Mouse (Mus musculus) G1E (cell line): ENCODE data around the gene Wnt1. TPM values are rescaled to one million over a fixed set of nuclear protein-coding genes. Genes with fewer than 3 reads are reported as not detected.

Experiments
- ATAC-seq: 2 replicates; pipeline ENCODE4 v1.8.0; 2016; ENCODE audit warnings: mild to moderate bottlenecking; ENCODE audit not compliant: insufficient number of reproducible peaks, poor library complexity, low FRiP score, severe bottlenecking; ENCODE audit errors: extremely low read depth
- DNase-seq: peaks from one replicate; pipeline ENCODE4 v3.0.0; 2012; ENCODE audit warnings: low spot score
- H3K27me3 ChIP-seq: 2 replicates; pipeline ENCODE4 v1.6.1; 2012; ENCODE audit warnings: mild to moderate bottlenecking, low read length, inconsistent platforms; ENCODE audit not compliant: insufficient read depth
- H3K36me3 ChIP-seq: replicated peaks from 2 replicates; pipeline ENCODE3; 2012; ENCODE audit warnings: mild to moderate bottlenecking, inconsistent platforms
- H3K4me1 ChIP-seq: 2 replicates; pipeline ENCODE4 v1.6.1; 2012; ENCODE audit warnings: low read depth, low read length, inconsistent platforms, mixed read lengths; ENCODE audit not compliant: insufficient read depth
- H3K4me3 ChIP-seq: 2 replicates; pipeline ENCODE4 v1.5.1; 2012; ENCODE audit warnings: low read depth, mild to moderate bottlenecking, inconsistent platforms, low read length, moderate library complexity, mixed read lengths
- H3K9me3 ChIP-seq: replicated peaks from 2 replicates; pipeline ENCODE4 v1.6.1; 2012; ENCODE audit warnings: inconsistent platforms
- CTCF ChIP-seq: IDR thresholded peaks from 2 replicates; pipeline ENCODE4 v1.5.1; 2012; ENCODE audit warnings: low read depth, low read length, inconsistent platforms, mixed read lengths
- GATA1 ChIP-seq: IDR thresholded peaks from 2 replicates; pipeline ENCODE4 v1.6.1; 2012; ENCODE audit warnings: borderline replicate concordance, low read length, inconsistent platforms, mixed read lengths
- GATA2 ChIP-seq: IDR thresholded peaks from 2 replicates; pipeline ENCODE4 v1.6.1; 2012; ENCODE audit warnings: low read depth, low read length, inconsistent platforms, borderline replicate concordance
- POLR2AphosphoS5 ChIP-seq: IDR thresholded peaks from 2 replicates; pipeline ENCODE4 v1.6.1; 2012; ENCODE audit warnings: low read depth, low read length, inconsistent platforms; ENCODE audit not compliant: insufficient replicate concordance
- TAL1 ChIP-seq: conservative IDR thresholded peaks from 2 replicates; pipeline ENCODE4 v1.6.1; 2012; ENCODE audit warnings: low read depth, low read length, inconsistent platforms, mixed read lengths
- polyA plus RNA-seq: library from polyadenylated mRNA; stranded (reverse); fragments of >175 nt; gene quantifications from 2 replicates; pipeline ENCODE4 v1.2.3, GENCODE M21; 2012
- total RNA-seq, 2 experiments: library from RNA; stranded (forward) in 1 of 2; stranded (reverse) in 1 of 2; fragments of 200-1000 nt in 1 of 2; fragments of >200 nt in 1 of 2; fragmentation: Nextera tagmentation in 1 of 2; gene quantifications; 2 replicates each; pipeline ENCODE4 v1.2.3; 2014 to 2017

The Wnt1 gene
- total and polyA plus RNA-seq, 3 experiments, result not detected

DNA sequence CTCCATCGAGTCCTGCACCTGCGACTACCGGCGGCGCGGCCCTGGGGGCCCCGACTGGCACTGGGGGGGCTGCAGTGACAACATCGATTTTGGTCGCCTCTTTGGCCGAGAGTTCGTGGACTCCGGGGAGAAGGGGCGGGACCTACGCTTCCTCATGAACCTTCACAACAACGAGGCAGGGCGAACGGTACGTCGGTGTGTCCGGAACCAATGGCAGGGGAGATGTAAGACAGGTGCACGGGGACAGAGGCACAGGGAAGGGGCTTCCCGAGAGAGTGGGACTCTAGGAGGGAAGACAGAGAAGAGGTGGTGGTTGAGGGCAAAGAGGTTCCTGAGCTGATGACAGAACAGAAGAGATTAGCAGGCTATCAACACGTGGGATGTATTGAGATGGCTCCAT, 2.1 kb downstream of the Wnt1 start:
- ATAC-seq, result no peak
- peaks cover 6% of the 10 kb centered on the region for H3K9me3 ChIP-seq
- no peak for TF ChIP-seq POLR2AphosphoS5
- TF ChIP-seq TAL1, result no peak
- TF ChIP-seq GATA1, result no peak
- no peak for TF ChIP-seq GATA2
- TF ChIP-seq CTCF, result no peak
- H3K27me3 ChIP-seq, result peaks cover 81% of the 10 kb centered on the region
- DNase-seq, result no peak
- H3K4me1 ChIP-seq, result peaks cover 19% of the 10 kb centered on the region
- no peak overlapping the region for H3K4me3 ChIP-seq
- H3K36me3 ChIP-seq, result no peaks in the 10 kb centered on the region

DNA sequence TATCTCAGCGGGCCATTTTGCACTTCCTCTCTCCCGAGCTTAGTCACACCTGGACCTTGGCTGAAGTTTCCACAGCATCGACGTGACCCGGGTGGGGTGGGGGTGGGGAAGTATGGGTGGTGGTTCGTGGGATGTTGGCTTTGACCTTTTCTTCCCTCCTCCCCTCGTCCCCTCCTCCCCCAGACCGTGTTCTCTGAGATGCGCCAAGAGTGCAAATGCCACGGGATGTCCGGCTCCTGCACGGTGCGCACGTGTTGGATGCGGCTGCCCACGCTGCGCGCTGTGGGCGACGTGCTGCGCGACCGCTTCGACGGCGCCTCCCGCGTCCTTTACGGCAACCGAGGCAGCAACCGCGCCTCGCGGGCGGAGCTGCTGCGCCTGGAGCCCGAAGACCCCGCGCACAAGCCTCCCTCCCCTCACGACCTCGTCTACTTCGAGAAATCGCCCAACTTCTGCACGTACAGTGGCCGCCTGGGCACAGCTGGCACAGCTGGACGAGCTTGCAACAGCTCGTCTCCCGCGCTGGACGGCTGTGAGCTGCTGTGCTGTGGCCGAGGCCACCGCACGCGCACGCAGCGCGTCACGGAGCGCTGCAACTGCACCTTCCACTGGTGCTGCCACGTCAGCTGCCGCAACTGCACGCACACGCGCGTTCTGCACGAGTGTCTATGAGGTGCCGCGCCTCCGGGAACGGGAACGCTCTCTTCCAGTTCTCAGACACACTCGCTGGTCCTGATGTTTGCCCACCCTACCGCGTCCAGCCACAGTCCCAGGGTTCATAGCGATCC, 2.8 kb downstream of the Wnt1 start:
- peak overlapping the region; percentile 36; the same call in 1 of the 2 replicates for H3K4me3 ChIP-seq
- TF ChIP-seq GATA1 (no peak), CTCF (no peak), TAL1 (no peak), POLR2AphosphoS5 (no peak), GATA2 (no peak)
- H3K4me1 ChIP-seq, result peaks cover 19% of the 10 kb centered on the region
- H3K36me3 ChIP-seq, result no peaks in the 10 kb centered on the region
- no peak for DNase-seq
- no peak for ATAC-seq
- peaks cover 6% of the 10 kb centered on the region for H3K9me3 ChIP-seq
- H3K27me3 ChIP-seq, result peaks cover 86% of the 10 kb centered on the region

DNA sequence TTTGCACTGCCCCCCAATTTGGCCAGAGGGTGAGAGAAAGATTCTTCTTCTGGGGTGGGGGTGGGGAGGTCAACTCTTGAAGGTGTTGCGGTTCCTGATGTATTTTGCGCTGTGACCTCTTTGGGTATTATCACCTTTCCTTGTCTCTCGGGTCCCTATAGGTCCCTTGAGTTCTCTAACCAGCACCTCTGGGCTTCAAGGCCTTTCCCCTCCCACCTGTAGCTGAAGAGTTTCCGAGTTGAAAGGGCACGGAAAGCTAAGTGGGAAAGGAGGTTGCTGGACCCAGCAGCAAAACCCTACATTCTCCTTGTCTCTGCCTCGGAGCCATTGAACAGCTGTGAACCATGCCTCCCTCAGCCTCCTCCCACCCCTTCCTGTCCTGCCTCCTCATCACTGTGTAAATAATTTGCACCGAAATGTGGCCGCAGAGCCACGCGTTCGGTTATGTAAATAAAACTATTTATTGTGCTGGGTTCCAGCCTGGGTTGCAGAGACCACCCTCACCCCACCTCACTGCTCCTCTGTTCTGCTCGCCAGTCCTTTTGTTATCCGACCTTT, 3.6 kb downstream of the Wnt1 start:
- no peak for ATAC-seq
- no peak for DNase-seq
- Histone ChIP-seq H3K4me3 (no peak overlapping the region), H3K36me3 (no peaks in the 10 kb centered on the region), H3K27me3 (peaks cover 87% of the 10 kb centered on the region), H3K9me3 (peaks cover 6% of the 10 kb centered on the region), H3K4me1 (peaks cover 19% of the 10 kb centered on the region)
- no peak for TF ChIP-seq CTCF
- TF ChIP-seq GATA1, result no peak
- no peak for TF ChIP-seq POLR2AphosphoS5
- no peak for TF ChIP-seq GATA2
- no peak for TF ChIP-seq TAL1

DNA sequence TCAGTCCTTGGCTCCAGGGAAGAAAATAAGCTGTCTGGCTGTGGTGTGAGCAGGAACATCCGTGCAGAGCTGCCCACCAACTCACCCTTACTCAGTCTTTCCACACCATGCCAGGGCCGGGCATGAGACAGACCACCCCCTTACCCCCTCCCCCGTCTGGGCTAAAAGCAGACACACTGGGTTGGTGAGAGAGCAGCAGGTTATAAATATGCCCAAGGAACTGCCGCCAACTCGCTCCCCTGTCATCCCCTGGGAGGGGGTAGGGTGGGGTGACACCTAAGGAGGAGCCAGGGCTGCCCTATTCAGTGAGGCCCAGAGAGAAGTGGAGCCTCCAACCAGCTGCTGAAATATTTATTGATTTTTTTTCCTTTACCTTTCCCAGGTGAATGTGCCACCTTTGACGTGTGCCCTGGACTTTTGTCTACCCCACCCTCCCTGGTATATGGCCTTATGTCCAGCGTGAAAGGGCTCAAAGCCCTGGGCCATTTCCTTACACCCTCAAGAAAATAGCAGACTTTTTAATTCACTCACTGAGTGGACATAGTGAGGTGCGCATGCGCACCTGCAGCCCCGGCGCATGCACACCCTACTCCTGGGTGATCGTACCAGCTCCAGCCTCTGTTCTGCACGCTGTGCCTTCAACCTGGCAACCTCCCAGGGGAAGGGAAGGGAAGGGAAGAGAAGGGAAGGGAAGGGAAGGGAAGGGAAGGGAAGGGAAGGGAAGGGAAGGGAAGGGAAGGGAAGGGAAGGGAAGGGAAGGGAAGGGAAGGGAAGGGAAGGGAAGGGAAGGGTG, 7.3 kb downstream of the Wnt1 start:
- peaks cover 84% of the 10 kb centered on the region for H3K27me3 ChIP-seq
- H3K4me3 ChIP-seq, result no peak overlapping the region
- no peak for ATAC-seq
- peaks cover 6% of the 10 kb centered on the region for H3K9me3 ChIP-seq
- H3K36me3 ChIP-seq, result no peaks in the 10 kb centered on the region
- TF ChIP-seq POLR2AphosphoS5, result no peak
- no peak for TF ChIP-seq CTCF
- TF ChIP-seq GATA2, result no peak
- TF ChIP-seq GATA1, result no peak
- TF ChIP-seq TAL1, result no peak
- H3K4me1 ChIP-seq, result peaks cover 6% of the 10 kb centered on the region; the same call in 1 of the 2 replicates
- DNase-seq, result no peak

DNA sequence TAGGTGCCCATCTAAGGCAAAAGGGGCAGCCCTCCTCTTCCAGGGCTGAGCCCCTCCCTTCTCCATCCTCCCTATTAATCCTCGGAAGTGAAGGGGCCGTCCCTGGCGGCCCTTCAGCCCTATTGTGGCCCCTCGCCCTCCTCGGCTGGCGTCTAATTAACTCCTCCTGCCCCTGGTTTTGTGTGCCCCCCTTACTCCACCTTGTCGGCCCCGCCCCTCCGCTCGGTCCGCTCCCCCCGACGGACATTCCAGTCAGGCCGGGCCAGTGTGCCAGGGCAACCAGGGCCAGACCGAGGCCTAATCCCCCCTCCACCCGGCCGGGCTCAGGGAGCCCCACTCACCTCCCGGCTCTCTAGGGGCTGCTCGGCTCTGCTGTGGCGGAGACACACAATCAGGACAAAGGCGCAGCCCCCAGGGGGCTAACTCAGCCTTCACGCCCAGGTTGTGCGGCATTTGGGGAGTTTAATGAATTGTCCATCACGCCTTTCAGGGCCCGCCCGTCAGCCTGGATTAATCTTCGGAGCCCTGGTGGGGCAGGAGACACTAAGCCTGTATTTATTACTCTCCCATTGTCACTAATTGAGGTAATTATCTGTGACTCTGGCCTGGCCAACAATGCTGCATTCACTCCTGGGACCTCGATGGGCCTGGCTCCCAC, 8.3 kb downstream of the Wnt1 start:
- DNase-seq (no peak), ATAC-seq (no peak)
- Histone ChIP-seq H3K27me3 (peaks cover 83% of the 10 kb centered on the region), H3K36me3 (no peaks in the 10 kb centered on the region), H3K4me1 (no peaks in the 10 kb centered on the region; the same call in 1 of the 2 replicates), H3K4me3 (no peak overlapping the region), H3K9me3 (no peaks in the 10 kb centered on the region)
- TF ChIP-seq CTCF (no peak), POLR2AphosphoS5 (no peak), TAL1 (no peak), GATA2 (no peak), GATA1 (no peak)
